Mouse (Mus musculus) megakaryocyte, embryonic 14.5 days (primary cell): Measurements from ENCODE around the gene Agpat3. TPM values are rescaled to one million over a fixed set of nuclear protein-coding genes. Genes with fewer than 3 reads are reported as not detected.
A peak's percentile ranks its signal among the peaks of the same experiment; 100 is the strongest.

ENCODE experiments used
- H3K27me3 ChIP-seq: replicated peaks from 2 replicates; pipeline ENCODE3; 2012; ENCODE audit warnings: inconsistent platforms
- H3K36me3 ChIP-seq: replicated peaks from 2 replicates; pipeline ENCODE3; 2012; ENCODE audit warnings: low read length, inconsistent platforms, mixed read lengths
- H3K4me1 ChIP-seq: 2 replicates; pipeline ENCODE4 v1.6.1; 2012; ENCODE audit warnings: inconsistent platforms
- H3K4me3 ChIP-seq: replicated peaks from 2 replicates; pipeline ENCODE3; 2012; ENCODE audit warnings: moderate library complexity, mild to moderate bottlenecking, inconsistent platforms
- H3K9me3 ChIP-seq: 2 replicates; pipeline ENCODE4 v1.6.1; 2012; ENCODE audit warnings: inconsistent platforms
- FLI1 ChIP-seq: IDR thresholded peaks from 2 replicates; pipeline ENCODE4 v1.6.1; 2012; ENCODE audit warnings: low read length, inconsistent platforms, mixed read lengths
- GATA1 ChIP-seq: IDR thresholded peaks from 3 replicates; pipeline ENCODE4 v1.6.1; 2012; ENCODE audit warnings: mixed read lengths, low read length, inconsistent platforms, borderline replicate concordance
- polyA plus RNA-seq: library from polyadenylated mRNA; stranded (reverse); fragments of >175 nt; gene quantifications from 2 replicates; pipeline ENCODE4 v1.2.3, GENCODE M21; 2012; ENCODE audit warnings: low replicate concordance; ENCODE audit not compliant: insufficient read depth

The Agpat3 gene
- polyA plus RNA-seq, 1 experiment: 205 TPM

DNA sequence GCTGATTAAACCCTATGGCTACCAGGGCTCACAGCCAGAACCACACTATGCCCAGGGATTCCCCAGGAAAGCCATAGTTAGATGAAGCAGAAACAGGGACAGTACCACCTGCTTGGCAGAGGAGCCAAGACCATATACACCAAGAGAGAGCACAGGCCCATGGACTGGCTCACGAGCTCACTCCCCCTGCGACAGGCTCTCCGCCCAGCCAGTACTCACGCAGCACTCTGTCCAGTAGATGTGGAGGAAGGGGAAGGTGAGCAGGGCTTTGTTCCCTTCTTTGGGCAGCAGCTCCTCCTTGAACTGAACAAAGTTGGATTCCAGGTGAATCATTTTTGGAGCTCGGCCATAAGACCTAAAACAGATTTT is 123.7 kb downstream of the Agpat3 start:
- TF ChIP-seq FLI1: no peak
- TF ChIP-seq GATA1: no peak
- Histone ChIP-seq H3K9me3 (no peaks in the 10 kb centered on the region), H3K4me1 (peaks cover 83% of the 10 kb centered on the region), H3K36me3 (peaks cover 87% of the 10 kb centered on the region), H3K27me3 (no peaks in the 10 kb centered on the region), H3K4me3 (peak overlapping the region; percentile 53)

DNA sequence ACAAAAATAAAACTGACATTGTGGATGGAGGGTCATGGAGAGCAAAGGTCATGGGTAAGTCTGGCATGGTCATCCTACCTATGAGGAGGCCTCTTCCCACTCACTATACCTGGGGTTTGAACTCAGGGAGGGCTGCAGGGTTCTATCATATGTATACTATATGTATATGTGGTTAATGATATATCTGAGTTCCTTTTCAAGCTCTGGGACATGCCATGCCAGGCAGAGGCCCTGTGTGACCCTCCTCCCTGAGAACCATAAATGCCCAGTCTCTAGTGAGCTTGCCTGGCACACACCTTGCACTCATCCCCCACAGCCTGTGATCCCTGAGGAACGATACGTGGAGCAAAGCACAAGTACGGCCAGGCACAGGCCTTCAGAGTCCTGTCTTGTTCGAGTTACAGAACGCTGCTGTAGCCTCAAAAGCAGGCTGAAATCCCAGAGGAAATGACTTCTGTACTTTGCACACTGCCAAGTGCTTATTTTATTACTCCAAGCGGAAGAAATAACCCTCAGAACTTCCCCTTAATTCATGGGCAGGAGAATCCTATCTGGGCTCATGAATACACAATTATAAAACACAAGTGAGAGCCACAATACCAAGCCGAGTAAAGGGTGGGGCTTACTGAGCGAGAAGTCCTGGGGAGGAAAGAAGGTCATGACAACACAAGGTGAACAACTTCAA is 124.3 kb downstream of the Agpat3 start:
- Histone ChIP-seq H3K36me3 (peaks cover 86% of the 10 kb centered on the region), H3K9me3 (no peaks in the 10 kb centered on the region), H3K4me3 (peak overlapping the region; percentile 82), H3K27me3 (no peaks in the 10 kb centered on the region), H3K4me1 (peaks cover 82% of the 10 kb centered on the region)
- TF ChIP-seq FLI1: no peak
- TF ChIP-seq GATA1: no peak

DNA sequence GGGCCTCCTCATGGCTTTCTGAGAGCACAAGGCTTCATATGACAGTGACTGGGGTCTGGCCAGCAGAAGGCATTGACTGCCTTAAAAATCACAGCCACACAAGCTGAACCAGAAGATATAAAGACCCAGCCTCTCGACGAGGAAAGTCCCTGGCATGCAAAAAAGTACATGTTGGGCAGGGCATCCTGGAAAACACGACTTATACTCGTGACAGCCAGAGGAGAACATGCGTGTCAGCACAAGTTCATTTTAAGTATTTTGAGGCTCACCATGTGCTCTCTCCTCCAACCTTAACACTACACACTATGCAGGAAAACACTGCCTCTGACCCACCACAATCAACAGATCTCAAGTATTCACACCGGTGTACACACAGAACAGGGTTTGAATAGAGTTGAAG is 128.2 kb downstream of the Agpat3 start:
- Histone ChIP-seq H3K27me3 (no peaks in the 10 kb centered on the region), H3K4me1 (peaks cover 82% of the 10 kb centered on the region), H3K4me3 (no peak overlapping the region), H3K36me3 (peaks cover 93% of the 10 kb centered on the region), H3K9me3 (no peaks in the 10 kb centered on the region)
- TF ChIP-seq FLI1 (no peak), GATA1 (no peak)

DNA sequence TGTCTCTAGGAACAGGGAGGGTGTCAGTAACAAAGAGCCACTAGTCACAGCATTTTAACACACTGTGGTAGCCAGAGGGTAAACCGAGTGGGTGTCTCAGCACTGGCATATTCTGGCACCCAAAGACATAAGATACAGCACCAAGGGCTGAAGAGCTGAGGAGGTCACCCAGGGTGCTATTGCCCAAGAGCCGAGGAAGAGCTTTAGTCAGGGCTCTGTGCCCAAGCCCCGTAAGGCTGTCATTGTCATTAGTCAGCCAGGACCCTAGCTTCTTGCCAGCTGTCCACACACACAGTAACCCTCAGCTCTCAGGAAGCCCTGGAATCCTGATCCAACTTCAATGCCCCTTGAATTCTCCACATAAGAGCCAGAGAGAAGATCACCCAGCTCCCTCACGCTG is 129.4 kb downstream of the Agpat3 start:
- Histone ChIP-seq H3K9me3 (no peaks in the 10 kb centered on the region), H3K4me1 (peaks cover 81% of the 10 kb centered on the region)

GRCm38 (mm10) chr10:78221315-78221714 is 131.0 kb downstream of the Agpat3 start:
- TF ChIP-seq FLI1 (no peak), GATA1 (no peak)
- H3K9me3 ChIP-seq: no peaks in the 10 kb centered on the region
- H3K36me3 ChIP-seq: peaks cover 95% of the 10 kb centered on the region
- H3K4me1 ChIP-seq: peaks cover 80% of the 10 kb centered on the region
- no peaks in the 10 kb centered on the region for H3K27me3 ChIP-seq
- H3K4me3 ChIP-seq: no peak overlapping the region

More for the DNA sequence above, 129.4 kb downstream of the Agpat3 start:
- Histone ChIP-seq H3K4me3 (no peak overlapping the region), H3K36me3 (peaks cover 93% of the 10 kb centered on the region), H3K27me3 (no peaks in the 10 kb centered on the region)
- TF ChIP-seq FLI1 (no peak), GATA1 (no peak)

GRCm38 (mm10) chr10:78219528-78219927 is 132.8 kb downstream of the Agpat3 start:
- no peak overlapping the region for H3K4me3 ChIP-seq
- peaks cover 99% of the 10 kb centered on the region for H3K36me3 ChIP-seq
- H3K9me3 ChIP-seq: no peaks in the 10 kb centered on the region
- H3K4me1 ChIP-seq: peaks cover 75% of the 10 kb centered on the region
- TF ChIP-seq FLI1: no peak
- no peak for TF ChIP-seq GATA1
- no peaks in the 10 kb centered on the region for H3K27me3 ChIP-seq

Other genes with a start within 250 kb of the Agpat3 start
- 44.9 and 59.7 TPM in 2 replicates for gene D10Jhu81e, start 182.7 kb downstream of the Agpat3 start, polyA plus RNA-seq
- gene Pwp2, start 167.3 kb downstream of the Agpat3 start, polyA plus RNA-seq: 1.3 and 2.9 TPM in 2 replicates
- gene Trappc10, start 107.8 kb downstream of the Agpat3 start, polyA plus RNA-seq: 11.0 and 13.6 TPM in 2 replicates
- 67.0 and 210 TPM in 2 replicates for gene Rrp1, start 60.6 kb upstream of the Agpat3 start, polyA plus RNA-seq
- 8.0 and 101 TPM in 2 replicates for gene Cstb, start 73.2 kb upstream of the Agpat3 start, polyA plus RNA-seq
- 10.6 and 10.9 TPM in 2 replicates for gene Pdxk, start 112.5 kb upstream of the Agpat3 start, polyA plus RNA-seq
- gene Olfr1358, start 164.9 kb upstream of the Agpat3 start, polyA plus RNA-seq: not detected in 2 replicates
- 13.1 and 13.2 TPM in 2 replicates for gene Ilvbl, start 221.9 kb upstream of the Agpat3 start, polyA plus RNA-seq
- 2.0 and 2.8 TPM in 2 replicates for gene Syde1, start 239.5 kb upstream of the Agpat3 start, polyA plus RNA-seq